Mouse (Mus musculus): ENCODE results near the gene Gng12. TPM values are rescaled to one million over a fixed set of nuclear protein-coding genes. Genes with fewer than 3 reads are reported as not detected.
A peak's percentile ranks its signal among the peaks of the same experiment; 100 is the strongest.
"Not testable (repeated sequence)": the region's sequence is repeated elsewhere in the genome, so short reads cannot be mapped to it uniquely, and the experiment has no call there.

Gng12 gene
- total RNA-seq, 2 experiments from 2014 or later = 58.5 to 70.2 TPM

DNA sequence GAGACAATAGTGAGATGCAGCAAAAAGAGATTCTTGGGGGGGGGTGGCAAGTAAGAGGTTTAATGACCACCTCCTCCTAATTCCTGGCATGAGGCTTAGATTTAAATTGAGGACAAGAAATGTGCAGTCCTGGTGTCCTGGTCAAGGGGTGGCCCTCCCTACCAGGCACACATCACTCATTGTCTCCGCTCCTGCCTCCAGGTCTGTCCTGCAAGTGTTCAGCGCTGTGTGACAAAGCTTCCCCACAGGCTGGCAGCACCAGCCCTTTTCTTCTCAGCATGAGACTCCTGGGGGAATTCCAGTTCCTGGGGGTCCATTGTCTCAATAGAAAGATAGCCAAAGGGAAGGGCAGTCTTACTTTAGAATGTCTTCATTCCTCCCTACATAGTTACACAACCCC is 134.2 kb downstream of the Gng12 start:
- DNase-seq = no peak

GRCm38 (mm10) chr6:67030846-67031245 is 134.6 kb downstream of the Gng12 start:
- no peak for DNase-seq

DNA sequence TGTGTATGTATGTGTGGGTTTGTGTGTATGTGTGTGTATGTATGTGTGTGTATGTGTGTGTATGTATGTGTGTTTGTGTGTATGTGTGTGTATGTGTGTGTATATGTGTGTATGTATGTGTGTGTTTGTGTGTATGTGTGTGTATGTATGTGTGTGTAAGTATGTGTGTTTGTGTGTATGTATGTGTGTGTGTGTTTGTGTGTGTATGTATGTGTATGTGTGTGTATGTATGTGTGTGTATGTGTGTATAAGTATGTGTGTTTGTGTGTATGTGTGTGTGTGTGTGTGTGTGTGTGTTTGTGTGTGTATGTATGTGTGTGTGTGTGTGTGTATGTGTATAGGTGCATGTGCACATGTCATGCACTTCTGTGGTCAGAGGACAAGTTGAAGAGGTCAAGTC is 136.4 kb downstream of the Gng12 start:
- DNase-seq = not testable (repeated sequence)

GRCm38 (mm10) chr6:67032972-67033371 is 136.8 kb downstream of the Gng12 start:
- not testable (repeated sequence) for DNase-seq

GRCm38 (mm10) chr6:67033604-67034003 is 137.4 kb downstream of the Gng12 start:
- DNase-seq = no peak

DNA sequence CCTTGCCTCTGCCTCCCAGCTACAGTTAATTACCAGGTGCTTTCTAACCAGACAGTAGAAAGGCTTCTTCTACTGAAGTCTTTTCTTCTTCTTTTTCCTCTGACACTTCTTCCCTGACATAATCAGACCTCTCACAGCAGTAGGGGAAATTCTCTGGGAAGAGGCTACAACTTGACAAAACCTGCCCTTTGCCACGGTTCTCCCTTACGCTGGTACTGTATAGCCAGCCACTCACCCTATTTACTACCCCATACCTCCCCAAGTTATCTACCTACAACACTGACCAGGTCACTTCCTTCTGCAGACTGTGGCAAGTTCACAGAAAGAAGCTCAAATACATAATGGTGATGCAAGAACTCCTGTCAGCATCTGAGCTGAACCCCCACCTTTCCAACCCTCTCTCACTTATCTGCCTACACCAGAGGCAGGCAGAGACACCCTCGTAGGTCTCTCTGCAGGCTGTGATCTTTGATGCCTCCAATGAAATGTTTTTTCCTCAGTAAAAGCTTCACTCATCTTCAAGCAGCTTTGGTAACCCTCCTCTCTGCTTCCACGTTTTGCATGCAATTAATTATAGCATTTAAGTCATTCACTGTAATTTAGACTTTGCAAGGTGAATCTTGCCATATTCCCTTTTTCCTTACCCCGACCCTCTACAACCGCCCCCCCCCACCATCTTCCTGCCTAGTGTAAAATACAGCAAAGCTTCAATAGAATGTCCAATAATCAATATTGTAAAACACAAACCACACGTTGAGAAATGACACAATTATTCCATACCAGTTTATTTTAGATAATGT is 138.3 kb downstream of the Gng12 start:
- no peak for DNase-seq

DNA sequence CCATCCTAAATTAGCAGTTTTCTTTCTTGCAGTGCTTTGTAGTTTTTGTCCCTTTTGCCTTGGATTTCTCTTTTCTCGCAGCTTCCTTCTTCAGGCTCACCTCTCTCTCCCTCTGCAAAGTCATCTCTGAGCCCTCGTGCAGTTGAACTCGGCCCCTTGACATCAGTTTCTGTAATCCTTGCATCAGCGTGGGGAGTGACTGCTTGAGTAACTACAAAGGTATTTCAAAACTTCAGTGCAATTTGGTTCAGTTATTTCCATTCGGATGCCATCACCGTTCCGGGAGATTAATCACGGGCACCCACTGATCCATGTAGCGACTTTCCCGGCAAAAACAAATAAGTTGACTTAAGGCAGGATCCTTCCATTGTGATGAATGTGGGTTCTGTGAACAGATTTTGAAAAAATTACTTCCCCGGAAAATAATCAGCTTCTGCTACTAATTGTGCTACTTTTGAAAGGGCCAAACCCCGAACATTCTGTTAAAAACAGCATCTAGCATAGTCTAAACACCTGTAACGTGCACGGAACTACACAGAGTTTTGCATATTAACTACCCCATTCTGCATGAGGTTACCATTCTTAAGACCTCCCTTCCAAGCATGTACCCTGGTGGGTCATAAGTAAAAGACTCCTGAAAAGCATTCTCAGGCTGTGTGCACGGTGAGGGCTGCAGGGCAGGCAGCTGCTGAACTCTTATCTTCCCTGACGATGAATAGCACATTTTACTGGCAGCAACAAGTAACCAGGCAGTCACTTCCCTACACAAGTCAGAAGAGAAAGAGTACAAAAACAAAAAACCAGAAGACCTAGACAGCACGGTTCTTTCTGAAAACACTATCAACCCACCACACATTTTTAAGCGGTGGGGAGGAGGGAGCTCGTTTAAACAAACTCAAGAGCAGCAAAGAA is 139.4 kb downstream of the Gng12 start:
- DNase-seq = no peak

- peak; percentile 73 to 74 for DNase-seq
Measured at GRCm38 (mm10) chr6:67036356-67036811, 140.2 kb downstream of the Gng12 start.

DNA sequence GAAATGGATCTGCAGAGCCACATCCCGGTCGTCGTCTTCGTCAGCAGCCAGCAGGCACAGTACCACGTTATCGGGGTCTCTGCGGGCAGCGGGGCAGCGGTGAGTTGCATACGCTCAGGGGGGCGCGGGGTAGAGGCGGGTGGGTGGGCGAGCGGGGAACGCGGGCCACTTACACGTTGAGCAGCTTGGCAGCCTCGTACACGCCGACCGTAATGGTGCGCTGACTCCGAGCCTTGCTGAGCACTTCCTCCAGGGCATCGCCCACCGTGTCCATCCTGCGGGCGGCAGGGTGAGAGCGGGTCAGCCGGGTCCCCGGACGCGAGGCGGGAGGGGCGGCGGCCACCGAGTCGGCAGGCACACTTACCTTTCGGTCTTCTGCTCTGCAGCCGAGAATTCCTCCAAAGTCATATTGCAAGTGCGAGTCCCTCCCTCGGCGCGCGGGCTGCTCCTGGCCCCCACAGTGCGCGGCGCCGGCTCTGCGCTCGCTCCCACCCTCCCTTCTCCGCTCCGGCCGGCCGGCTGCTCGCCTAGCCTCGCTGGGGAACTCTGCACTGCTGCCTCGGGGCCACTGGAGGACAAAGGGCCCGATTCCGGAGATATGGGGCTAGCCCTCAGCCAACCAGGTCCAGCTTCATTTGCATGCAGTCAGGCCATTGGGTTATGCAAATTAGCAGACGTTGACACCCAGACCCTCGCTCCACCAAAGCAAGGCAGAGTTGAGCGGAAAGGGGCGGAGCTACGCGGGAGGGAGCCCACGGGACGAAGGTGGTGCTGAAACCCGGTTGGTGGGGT is 140.8 kb downstream of the Gng12 start, which contains the start of gene Gadd45a:
Gadd45a (minus strand) TSS at position 621 of the 792 bp plus-strand sequence.
- peak; percentile 86 to 90 for DNase-seq

GRCm38 (mm10) chr6:67038964-67039363 is 142.8 kb downstream of the Gng12 start:
- no peak for DNase-seq

GRCm38 (mm10) chr6:67040904-67041410 is 144.8 kb downstream of the Gng12 start:
- no peak for DNase-seq

GRCm38 (mm10) chr6:67045424-67045823 is 149.2 kb downstream of the Gng12 start:
- DNase-seq = no peak

DNA sequence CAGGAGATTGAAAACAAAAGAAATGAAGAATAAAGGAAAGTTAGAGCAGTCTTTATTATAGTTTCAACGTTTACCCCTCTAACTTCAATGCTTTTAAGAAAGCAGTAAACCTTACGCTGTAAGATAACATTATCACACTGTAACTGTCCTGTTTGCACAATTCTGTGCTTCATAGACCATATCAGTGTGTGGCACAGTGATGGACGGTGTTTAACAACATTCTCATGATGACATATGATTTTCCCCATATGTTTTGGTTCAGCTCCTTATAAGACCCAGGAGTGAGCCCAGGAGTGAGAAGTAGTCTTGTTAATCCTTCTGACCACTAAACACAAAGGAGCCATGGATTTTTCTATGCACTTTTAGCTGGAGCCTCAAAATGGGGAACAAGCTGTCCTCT is 150.7 kb downstream of the Gng12 start:
- no peak for DNase-seq

GRCm38 (mm10) chr6:67048052-67048691 is 152.0 kb downstream of the Gng12 start:
- DNase-seq = no peak

DNA sequence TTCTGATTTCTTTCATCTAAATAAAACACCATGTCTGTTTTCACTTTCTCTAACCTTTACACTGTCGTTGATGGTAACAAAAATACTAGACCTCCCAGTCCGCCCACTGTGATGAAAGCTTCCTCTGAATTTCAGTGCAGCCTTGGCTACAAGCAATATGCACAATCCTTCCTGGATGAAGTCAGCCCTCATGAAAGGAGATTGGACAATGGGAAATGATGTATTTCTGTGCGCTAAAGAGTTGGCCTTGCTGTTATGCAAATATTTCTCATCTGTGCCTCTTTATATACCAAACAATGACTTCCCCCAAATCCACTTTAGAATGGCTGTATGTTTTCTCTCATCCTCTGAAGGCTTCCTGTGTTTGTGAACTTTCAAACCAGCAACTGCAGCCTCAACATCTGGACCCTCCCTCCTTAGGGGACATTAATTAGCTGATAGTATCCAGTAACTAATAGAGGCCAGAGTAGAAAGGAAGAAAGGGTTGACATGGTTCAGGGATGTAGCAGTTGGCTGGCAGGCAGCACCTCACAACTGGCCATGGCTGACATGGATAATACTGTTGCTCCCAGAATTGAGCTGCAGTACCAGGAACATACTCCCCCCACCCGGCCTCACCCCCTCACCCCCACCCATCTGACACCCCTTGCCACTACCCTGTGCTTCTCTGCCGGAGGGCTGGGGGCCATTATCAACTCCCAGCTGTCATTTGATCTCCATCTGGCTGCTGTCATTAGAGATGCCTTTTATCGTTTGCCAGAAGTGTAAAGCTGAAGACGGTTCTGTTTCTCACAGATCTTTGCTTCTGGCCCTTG is 152.9 kb downstream of the Gng12 start:
- DNase-seq = no peak

DNA sequence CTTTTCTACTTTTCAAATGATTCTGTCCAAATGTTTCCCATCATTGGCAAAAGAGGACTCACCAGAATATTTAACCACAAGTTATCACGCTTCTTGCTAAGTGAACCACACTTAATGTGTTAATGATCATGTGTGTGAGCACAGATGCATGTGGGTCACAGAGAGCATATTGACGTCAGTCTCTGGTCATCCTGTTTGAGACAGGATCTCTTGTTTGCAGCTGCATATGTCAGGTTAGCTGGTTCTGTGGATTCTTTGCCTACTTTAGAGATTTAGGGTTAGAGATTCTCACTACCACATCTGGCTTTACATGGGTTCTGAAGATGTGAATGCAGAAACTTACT is 153.5 kb downstream of the Gng12 start:
- DNase-seq = no peak

DNA sequence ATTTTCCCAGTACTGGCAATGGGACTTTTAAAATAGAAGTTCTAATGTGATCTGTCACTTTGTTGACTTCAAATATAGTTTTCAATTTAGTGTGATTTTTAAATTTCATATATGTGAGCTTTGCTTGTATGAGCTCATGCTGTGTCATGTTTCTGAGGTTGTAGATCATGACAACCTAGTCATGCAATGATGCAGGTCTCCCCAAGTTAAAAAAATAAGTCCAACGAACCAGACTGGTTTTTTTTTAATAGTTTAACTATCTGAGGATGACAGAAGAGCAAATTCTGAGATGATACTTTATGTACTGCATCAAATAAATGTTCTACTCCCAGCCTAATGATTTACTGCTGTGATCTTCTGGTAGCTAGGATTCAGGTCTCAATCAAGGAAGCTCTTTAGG is 153.9 kb downstream of the Gng12 start:
- no peak for DNase-seq

DNA sequence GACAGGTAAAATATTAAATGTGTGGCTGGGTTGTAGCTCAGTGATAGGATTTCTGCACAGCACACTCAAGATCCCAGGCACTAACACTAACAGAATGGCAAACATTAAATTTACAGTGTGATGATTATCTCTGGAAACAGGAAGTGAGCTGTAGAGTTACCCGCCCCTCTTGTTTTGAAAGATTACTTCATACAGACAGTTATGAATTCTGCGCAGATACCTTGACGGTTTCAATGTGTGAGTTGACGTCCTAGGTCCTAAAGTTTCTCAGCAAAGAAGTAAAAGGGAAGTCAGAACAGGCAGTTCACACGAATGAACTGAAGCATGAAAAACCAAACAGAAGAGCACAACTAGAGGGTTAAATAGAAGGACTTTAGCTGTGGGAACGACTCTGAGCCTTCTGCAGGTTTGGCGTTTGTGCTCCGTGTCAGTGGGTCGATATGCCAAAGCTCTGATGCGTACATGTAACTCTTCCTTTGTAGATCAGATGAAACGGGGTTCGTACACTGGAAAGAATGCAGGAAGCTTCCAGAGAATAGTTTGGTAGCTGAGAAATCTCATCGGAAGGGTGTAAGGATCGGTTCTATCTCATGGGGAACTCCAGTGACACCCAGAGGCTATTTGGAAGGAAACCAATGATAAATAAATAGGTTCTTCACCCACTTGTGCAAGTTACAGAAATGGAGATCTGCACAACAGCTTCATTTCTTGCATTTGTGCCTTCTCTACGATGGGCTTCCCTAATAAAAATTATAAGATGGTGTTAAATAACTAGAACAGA is 160.1 kb downstream of the Gng12 start:
- no peak for DNase-seq

DNA sequence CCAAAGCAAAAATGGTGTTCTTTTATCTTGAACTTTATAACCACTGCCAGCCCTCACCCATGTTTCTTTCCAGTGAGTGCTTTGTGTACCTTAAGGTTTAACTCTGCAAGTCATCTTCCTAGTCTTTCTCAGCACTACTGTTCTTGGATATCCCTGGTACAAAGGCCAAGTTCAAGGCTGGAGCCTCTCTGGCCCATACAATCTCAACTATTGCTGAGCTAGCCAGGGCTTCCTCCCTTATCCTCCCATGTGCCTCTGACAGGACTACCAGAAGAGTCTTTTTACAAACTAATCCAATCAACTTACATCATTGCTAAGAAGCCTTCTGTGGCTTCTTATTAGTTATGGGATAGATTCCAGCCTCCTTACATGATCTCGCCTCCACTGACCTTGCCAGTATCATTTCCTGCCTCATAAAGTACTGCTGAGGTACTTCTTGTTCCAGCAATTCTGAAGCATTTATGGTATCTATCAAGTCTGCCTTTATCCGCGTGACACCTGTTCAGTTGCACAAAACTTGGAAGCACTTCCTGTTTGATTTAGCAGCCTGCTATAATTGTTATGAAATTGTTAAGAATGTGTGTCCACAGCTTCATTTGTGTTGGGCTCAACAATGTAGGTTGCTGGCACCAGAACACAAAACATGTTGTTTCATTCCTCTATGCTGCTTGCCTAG is 160.8 kb downstream of the Gng12 start:
- no peak for DNase-seq
